Mouse (Mus musculus) frontal cortex, postnatal 36 days (tissue): Measurements from ENCODE around the gene Fastkd5.

Experiments used
- DNase-seq, 2 experiments: peaks; one replicate each; pipeline ENCODE4 v3.0.0; 2022; ENCODE audit warnings: low spot score in 2 of 2

The Fastkd5 gene

DNA sequence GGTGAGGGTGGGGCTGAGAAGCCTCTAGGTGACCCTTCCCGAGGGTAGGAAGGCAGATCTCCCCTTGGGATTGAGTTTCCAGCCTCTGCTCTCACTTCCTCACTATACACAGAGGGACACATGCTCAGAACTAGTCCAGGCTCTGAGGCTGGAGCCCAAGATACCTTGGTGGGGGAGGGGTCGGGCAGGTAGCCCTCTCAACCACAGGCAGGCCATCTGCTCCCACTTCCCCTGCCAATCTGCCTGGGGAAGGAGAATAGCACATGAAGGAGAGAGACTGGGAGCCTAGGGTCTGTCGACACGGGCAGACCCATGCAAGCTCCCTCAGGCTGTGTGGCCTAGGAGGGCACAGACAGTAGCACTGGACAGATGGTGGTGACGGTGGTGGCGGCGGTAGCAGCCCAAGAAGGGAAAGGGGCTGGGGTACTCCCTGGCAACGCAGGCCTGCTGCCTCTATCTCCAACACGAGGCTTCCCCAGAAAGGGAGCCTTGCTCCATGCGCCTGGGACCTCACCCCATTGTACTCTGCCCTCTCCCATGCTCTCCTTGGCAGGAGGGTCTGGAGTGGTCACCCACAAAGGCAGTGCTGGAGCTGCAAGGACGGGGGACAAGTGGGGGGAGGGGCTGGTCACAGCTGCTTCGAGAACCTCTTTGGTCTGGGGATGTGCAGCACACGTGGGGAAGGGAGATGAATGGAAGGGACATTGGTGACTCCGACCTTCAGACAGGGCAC, 4.3 kb upstream of the Fastkd5 start:
- DNase-seq: no peak

DNA sequence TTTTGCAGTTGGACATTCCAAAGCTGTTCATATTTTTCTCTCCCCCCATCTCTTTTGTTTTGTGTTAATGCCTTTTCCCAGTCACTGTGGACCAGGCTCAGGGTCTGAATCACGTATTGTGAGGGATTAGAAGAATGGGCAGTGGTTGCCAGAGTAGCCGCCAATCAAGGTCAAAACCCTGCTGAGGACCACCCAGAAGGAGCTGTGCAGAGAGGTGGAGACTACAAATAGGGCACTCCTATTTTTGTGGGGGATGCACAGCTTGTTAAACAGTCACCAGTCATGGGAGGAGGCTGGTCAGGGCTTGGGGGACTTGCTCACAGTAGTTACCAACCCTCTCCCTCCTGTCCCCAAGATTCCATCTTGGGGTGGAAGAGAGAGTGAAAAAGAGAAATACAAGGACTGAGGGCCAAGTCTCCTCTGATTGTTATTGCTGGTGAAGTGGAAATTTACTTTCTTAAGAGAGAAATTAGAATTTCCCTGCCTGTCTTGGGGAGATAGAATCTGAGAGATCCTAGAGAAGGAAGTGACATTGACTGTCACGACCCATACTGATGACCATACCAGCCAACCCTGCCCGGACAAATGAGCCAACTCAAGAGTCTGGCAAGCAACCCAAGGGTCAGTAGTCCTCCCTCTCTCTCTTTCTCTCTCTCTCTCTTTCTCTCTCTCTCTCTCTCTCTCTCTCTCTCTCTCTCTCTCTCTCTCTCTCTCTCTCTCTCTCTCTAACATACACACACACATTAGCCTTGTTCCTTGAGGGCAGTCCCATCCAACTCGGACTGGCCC, 3.3 kb upstream of the Fastkd5 start:
- DNase-seq: no peak

DNA sequence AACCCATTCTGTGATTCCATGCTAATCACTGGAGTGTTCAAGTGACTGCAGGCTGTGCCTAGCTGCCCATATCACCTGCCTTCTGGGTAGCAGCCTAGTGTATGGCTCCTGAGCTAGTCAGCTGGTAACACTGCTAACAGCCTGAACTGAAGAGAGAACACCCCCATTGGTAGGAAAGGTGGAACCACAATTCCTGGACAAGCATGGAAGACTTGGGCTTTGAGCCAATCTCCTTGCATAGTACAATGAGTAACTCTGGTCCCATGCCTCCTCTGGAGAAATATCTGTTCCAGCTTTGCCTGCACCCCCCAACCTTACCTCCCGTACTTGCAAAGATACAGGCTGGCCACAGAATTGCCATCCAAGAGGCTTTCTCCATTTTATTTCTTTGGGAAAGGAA, 2.6 kb upstream of the Fastkd5 start:
- no peak for DNase-seq

DNA sequence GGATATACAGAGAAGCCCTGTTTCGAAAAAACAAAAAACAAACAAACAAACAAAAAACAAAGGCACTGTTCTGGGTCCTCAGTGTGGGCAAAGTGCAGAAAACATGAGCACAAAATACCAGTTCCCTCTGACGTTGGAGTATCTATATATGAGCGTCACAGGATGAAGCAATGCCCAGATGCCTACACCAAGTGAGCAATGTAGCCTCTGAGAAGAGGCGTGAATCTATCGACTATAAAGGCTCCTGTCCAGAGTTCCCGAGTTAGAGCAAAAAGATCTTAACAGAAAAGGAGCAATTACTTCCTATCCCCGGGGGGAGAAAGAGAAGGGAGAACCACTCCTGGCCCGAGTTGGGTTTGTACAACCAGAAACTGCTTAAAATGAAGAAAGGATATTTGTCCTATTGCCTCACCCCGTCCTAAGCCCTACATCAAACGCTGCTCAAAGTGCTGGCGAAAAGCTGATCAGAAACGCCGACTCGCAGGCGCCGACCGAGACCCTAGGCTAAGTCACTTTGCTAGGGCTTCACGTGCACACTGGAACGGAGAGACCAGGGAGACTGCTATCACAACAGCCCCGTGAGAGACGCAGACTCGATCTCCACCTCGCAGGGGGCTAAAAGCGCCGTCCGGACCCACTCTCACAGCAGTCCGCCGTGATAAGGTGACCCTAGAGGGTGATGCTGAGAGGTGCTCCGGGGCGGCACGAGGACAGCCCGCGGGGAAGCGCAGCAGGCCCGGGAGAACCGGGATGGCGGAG, 568 bp downstream of the Fastkd5 start:
- no peak for DNase-seq

DNA sequence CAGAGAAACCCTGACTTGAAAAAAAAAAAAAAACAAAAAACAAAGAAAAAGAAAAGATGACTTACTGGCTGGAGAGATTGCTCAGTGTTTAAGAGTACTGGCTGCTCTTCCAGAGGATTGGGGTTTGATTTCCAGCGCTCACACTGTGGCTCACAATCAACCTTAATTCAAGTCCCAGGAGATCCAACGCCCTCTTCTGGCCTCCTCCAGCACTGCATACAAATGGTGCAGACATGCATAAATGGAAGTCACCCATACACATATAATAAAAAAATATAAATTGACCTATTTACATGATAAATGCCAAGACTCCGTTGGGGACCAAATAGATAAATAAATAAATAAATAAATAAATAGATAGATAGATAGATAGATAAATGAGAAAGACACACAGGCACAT, 1.4 kb downstream of the Fastkd5 start:
- no peak for DNase-seq

DNA sequence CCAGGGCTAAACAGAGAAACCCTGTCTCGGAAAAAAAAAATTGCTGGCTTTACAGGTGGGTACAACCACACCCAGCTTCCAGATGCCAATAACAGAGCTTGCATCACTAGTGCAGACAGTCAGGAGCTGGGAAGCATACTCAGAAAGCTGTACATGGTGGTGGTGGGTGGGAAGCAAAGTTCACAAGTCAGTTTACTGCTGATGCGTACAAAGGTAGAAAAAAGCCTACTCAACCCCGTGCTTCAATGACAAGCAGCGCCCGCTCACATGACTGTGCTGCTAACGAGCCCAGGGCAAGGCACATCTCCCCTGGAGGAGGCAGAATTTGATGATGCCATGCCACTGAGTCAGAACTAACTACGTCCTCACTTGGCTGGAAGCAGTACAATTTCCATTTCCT, 10.9 kb downstream of the Fastkd5 start:
- no peak for DNase-seq

DNA sequence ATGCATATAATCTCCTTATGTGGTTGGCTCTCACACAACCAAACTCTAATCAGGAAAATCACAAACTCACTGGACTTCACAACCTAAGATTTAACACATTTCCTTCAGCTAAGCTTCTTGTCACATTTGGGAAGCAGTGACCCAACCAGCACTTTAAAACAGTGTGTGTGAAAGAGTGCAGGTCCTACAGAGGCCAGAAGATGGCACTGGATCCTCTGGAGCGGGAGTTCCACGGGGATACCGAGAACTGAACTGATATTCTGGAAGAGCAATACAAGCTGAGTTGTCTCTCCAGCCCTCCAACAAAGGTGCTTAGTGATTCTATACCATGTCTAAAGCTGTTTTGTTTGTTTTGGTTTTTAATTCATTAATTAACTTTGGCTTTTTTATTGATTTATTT, 16.7 kb downstream of the Fastkd5 start:
- no peak for DNase-seq

DNA sequence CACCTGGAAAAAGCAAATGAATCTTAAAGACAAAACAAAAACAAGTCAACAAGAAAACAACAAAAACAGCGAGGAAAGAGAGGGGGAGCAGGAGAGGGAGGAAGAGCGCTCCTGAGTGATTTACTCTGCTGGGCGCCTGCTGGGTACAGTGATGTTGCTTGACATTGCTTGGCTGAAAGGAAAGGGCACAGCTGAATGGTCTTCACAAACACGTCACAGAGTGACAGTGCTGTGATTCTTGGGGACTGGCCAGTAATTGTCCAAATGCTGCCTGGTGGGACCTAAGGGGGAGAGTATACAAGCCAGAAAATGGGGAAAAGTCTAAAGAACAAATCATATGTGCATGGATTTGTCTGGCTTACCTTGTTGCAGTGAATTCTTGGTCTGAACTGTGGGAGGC, 27.6 kb downstream of the Fastkd5 start:
- DNase-seq: no peak

DNA sequence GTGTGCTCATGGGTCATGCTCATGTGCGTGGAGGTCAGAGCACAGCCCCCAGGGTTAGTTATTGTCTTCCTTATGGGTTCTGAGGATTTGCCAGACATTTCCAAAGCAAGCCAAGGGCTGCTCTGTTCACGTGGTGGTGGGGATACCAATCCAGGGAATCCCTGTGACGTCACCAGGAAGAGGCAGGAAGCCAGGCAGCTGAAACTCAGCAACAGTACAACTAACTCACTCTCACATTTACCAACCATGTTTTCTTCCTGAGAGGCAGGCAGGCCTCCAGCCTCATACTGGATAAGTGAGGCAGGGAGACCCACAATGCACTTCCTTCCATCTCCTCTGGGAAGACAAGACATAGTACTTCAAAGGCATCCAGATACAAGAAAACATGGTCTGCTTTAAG, 31.4 kb downstream of the Fastkd5 start:
- DNase-seq: no peak

DNA sequence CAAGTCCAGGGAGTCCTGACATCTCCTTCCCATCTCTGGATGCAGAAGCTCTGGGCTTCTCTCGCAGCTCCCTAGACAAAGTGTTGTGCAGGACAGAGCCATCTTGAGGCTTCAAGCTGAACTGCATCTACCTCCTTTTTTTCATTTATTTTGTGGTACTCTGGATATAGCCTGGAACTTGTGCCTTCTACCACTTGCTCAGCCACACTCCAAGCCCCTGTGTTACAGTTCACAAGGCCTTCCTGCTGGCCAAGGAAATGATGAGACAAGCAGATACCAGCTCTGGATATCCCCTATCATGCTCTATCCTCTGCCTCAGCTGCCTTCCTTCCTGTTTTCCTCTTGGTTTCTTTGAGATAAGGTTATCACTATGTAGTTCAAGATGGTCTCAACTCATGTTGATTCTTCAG, 32.2 kb downstream of the Fastkd5 start:
- peak in 1 of 2 experiments; percentile 66 for DNase-seq

DNA sequence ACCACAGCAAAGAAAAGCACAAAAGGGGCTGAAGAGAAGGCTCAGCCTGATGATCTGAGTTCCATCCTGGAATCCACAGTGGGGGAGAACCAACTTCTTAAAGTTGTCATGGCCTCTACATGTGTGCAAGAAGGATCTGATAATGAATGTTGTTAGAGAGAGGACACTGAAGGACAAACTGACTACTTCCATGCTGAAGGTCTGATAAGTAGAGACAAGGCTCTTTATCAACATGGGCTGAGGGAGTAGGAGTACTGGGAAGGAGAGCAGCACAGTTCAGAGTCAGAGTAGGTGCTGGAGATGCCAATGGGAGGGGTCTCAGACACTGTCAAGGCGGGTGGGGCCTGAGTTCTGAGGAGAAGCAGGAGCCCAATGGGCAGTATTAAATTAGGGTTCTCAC, 34.2 kb downstream of the Fastkd5 start:
- no peak for DNase-seq

DNA sequence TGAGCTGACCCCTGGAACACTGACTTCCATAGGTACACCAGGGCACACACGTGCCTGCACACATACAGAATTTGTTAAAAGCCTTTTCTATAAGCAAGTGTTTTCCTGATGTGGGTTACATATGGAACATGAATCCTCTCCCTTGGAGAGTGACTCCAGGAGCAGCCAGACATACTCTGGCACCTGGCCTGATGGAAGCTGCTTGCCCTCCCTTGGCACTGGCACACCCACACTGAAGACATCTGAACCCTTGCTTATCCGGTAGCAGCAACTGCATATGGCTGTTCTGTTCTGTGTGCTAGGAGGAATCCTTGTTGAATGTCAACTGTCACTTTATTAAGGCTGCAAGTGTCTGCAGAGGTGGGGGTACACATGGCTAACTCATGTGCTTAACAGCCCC, 38.8 kb downstream of the Fastkd5 start:
- no peak for DNase-seq

DNA sequence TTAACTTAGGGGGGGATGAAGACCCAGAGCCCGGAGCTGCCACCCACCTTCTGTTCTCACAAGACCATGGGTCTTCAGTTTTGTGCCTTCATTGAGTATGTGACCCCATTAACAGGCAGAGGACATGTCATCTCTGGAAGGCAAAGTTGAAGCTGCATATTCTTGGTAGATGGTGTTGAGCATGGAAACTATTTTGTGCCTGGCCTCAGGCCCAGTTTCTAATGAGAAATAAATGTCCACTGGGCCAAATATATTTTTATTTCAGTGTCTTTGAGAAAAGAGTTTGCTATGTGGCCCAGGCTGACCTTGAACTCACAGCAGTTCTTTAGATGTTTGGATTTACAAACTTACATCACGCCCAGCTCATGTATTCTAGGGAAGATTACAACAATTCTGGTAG, 40.1 kb downstream of the Fastkd5 start:
- DNase-seq: no peak

DNA sequence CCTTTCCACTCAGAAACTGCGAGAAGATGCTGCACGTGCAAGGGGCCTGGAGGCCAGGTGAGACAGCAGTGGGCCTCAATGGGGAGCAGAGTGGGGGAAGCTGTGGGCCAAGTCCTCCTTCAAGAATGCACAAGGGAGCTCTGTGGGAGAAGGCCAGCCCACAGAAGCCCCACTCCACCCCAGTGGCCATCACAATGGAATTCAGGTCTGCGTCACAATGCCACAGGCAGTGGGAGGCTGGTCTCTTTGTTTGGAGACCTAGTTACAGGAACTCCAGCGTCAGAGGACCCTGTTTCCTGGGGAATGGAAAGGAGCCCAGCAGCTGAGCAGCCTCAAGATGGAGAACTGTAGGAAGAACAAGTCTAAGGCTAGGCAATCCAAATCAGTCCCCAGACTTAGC, 40.7 kb downstream of the Fastkd5 start:
- DNase-seq: no peak

DNA sequence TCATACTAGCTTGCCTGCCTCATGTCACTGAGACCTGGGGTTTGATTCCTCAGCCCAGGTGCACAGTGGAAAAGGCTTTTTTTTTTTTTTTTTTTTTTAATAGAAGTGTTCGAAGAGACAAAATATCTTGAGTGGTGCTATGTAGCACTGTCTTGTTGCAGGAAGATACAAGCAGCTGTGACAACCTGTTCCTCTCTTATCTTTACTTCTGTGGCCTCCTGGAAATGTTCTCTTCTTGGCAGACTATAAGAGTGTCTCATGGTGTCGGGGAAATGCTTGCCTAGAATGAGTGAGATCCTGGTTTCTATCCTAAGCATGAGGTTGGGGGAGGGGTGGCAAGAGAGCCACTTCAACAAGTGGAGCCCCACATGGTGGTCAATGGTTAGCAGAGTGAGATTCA, 41.5 kb downstream of the Fastkd5 start:
- DNase-seq: no peak

DNA sequence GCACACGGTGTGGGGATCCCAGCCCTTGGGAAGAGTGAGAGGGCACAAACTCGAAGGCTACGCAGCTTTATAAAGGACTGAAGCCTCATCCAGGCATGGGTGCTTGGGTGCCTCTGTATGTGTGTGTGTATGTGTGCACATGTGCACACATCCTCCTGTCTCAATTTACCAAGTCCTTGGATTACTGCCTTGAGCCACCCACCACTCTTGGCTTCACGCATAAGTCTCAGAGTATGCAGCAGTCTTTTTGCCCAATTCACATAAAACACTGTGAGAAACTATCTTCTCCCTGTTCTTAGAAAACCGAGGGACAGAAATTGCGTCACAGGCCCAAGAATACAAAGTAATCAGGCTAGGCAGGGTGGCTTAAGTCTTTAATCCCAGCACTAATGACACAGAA, 43.8 kb downstream of the Fastkd5 start:
- peak in 1 of 2 experiments; percentile 75 for DNase-seq

DNA sequence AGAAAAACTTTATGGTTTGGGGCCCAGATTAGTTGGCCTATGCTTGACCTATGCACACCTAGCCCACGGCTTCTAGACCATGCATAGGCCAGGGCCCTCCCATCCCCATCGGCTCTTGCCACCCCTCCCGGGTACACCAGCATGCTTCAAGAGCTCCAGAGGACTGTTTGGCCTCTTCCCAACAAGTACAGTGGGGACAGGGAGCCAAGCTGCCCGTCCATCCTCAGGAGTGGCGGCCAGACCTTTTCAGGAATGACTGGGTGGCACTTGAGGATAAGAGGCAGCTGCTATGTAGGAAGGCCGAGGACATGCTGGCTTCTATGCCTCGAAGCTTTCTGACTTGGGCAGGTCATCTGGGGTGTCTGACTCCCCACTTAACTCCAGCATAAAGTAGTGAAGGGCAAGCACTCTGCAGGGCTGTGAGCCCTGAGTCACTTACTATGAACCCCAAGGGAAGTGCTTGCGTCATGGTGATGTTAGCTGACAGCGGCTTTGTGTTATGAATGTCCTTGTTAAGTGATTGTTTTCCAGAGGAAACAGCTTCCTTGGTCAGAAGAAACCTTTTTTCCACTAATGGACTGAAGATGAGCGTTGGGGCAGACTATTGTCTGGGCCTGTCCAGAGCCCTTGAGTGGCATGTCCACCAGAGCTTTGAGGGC, 45.8 kb downstream of the Fastkd5 start:
- no peak for DNase-seq

DNA sequence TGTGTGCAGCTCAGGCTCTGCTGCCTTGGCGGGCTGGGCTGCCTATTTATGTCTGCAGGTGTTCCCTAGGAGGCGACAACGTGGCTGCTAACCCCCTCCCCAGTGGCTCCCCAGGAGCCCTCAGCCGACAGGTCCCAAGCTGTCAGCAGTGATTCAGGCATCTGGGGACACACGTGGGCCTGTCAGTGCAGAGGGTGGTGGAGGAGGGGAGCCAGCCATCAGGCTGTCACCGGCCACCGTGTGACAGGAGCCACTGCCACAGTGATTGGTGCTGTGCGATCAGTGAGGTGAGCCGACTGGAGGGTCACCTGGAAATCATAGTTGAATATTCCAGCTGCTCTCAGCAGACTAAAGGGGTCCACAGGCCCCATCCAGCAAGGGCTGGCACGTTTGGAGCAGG, 47.3 kb downstream of the Fastkd5 start, which contains the start of gene Avp:
Gene Avp (minus strand): TSS at position 3 of the 400 bp plus-strand sequence.
- DNase-seq: no peak

DNA sequence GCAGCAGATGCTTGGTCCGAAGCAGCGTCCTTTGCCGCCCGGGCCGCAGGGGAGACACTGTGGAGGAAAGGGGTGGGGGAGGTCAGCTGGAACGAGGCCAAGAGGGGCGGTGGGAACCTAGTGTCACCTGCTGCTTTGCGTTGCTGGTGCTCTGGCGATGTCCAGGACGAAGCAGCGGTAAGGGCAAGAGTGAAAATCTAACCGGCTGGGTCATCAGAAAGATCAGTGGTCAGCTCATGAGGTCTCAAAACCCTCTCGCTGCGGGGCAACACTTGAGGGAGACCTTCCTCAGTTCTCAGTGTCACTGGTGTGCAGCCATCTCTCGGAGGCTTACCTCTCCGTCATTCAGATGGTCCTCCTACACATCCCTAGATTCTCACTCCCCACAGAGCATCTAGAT, 48.6 kb downstream of the Fastkd5 start:
- no peak for DNase-seq

DNA sequence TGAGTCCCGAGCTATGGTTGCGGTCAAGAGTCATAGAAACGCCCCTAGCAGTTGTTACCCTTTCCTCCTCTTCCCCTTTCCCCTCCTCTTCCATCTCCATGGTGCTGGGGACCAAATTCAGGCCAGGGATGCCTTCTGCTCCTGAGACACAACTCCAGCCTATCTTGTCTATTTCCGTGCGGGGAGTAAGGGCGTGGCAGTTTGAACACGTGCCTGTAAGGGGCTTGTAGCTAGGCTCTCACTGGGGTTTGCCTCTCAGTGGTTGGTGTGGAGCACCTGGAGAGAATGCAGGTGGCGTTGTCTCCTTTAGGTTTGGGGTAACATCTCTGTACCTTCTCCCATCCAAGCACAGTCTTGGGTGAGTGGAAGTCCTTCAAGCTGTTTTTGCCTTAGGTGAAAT, 50.0 kb downstream of the Fastkd5 start:
- no peak for DNase-seq

DNA sequence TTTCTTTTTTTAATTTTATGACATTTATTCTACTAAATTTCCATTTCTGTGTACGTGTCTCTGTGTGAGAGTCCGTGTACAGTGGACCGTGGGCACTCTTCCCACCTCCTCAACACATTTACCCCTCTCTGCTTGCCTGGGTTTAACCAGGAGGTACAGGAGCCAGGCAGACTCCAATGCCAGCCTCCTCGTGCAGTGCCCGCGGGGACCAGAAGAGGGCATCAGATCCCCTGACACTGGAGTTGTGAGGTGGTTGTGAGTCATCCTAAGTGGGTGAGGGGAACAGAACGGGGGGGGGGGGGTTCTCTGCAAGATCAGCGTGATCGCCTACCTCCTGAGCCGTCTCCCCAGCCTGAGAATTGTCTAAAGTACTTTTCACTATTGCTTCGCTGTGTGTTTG, 51.7 kb downstream of the Fastkd5 start:
- DNase-seq: peak; percentile 70 to 74

DNA sequence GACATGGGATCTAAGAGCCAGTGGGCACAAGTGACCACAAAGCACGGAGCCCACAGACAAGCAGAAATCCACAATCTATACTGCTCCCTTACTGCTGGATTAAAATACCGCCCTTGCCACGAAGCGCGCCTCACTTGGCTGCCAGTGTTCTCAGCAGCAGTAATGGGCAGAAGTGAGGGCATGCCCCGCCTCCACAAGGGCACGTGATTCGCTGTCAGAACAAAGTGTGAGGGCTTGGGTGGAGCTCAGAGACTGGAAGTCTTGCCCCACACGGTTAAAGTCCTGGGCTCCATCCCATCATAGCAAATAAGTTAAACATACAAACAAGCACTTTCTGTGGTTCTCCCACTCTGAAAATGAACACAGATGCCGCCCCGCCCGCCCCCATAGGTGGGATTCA, 52.2 kb downstream of the Fastkd5 start:
- DNase-seq: no peak
